Mouse (Mus musculus): ENCODE measurements around the gene Trim26. TPM values are rescaled to one million over a fixed set of nuclear protein-coding genes. Genes with fewer than 3 reads are reported as not detected.
A peak's percentile ranks its signal among the peaks of the same experiment; 100 is the strongest.

Gene Trim26
- total RNA-seq, 2 experiments from 2014 or later = 30.1 to 30.3 TPM

GRCm38 (mm10) chr17:36892362-36892761, 55.4 kb downstream of the Trim26 start:
- intact Hi-C loops (cut with DNase I) = loop anchor here (5.0 kb wide), 1 partner anchor 310 kb away; the partner anchor contains the start of gene Olfr94
- DNase-seq (ENCODE audit: extremely low spot score in 1 of 2, low spot score in 2 of 2) = peak; percentile 20 to 36

GRCm38 (mm10) chr17:36893387-36893786, 56.5 kb downstream of the Trim26 start:
- intact Hi-C loops (cut with DNase I) = loop anchor here (5.0 kb wide), 1 partner anchor 309 kb away; the partner anchor contains the start of gene Olfr94
- no peak for DNase-seq (ENCODE audit: extremely low spot score in 1 of 2, low spot score in 2 of 2)

- peak in 1 of 2 experiments; percentile 36 for DNase-seq (ENCODE audit: extremely low spot score in 1 of 2, low spot score in 2 of 2)
- intact Hi-C loops (cut with DNase I) = no loop called here
Measured at GRCm38 (mm10) chr17:36896583-36896982, 59.6 kb downstream of the Trim26 start.

- no peak for DNase-seq (ENCODE audit: extremely low spot score in 1 of 2, low spot score in 2 of 2)
- intact Hi-C loops (cut with DNase I) = no loop called here
Measured at GRCm38 (mm10) chr17:36897065-36897464, 60.1 kb downstream of the Trim26 start.

- intact Hi-C loops (cut with DNase I) = no loop called here
- DNase-seq (ENCODE audit: extremely low spot score in 1 of 2, low spot score in 2 of 2) = no peak
Measured at GRCm38 (mm10) chr17:36897552-36898205, 60.7 kb downstream of the Trim26 start, which contains the start of gene Trim31. Trim31 (plus strand) TSS chr17:36898118.

GRCm38 (mm10) chr17:36899376-36899775, 62.4 kb downstream of the Trim26 start:
- intact Hi-C loops (cut with DNase I) = no loop called here
- DNase-seq (ENCODE audit: extremely low spot score in 1 of 2, low spot score in 2 of 2) = no peak

GRCm38 (mm10) chr17:36900001-36900400, 63.1 kb downstream of the Trim26 start:
- intact Hi-C loops (cut with DNase I) = no loop called here
- DNase-seq (ENCODE audit: extremely low spot score in 1 of 2, low spot score in 2 of 2) = no peak

- DNase-seq (ENCODE audit: extremely low spot score in 1 of 2, low spot score in 2 of 2) = no peak
- intact Hi-C loops (cut with DNase I) = no loop called here
Measured at GRCm38 (mm10) chr17:36900691-36901090, 63.8 kb downstream of the Trim26 start.

- intact Hi-C loops (cut with DNase I) = no loop called here
Measured at GRCm38 (mm10) chr17:36903651-36904050, 66.7 kb downstream of the Trim26 start.

GRCm38 (mm10) chr17:36908235-36908634, 71.3 kb downstream of the Trim26 start:
- DNase-seq (ENCODE audit: extremely low spot score in 1 of 2, low spot score in 2 of 2) = no peak
- intact Hi-C loops (cut with DNase I) = no loop called here

More at GRCm38 (mm10) chr17:36903651-36904050, 66.7 kb downstream of the Trim26 start:
- DNase-seq (ENCODE audit: extremely low spot score in 1 of 2, low spot score in 2 of 2) = no peak

Other genes starting within 250 kb of the Trim26 start
- not detected for gene H2-M9, start 194.5 kb upstream of the Trim26 start, total RNA-seq (2021)
- not detected for gene H2-M1, start 164.9 kb upstream of the Trim26 start, total RNA-seq (2021)
- not detected for gene H2-M10.5, start 64.2 kb upstream of the Trim26 start, total RNA-seq (2021)
- not detected for gene H2-M10.6, start 25.0 kb upstream of the Trim26 start, total RNA-seq (2021)
- gene Trim15, start 30.1 kb downstream of the Trim26 start, total RNA-seq (2021) = not detected
- under 1 TPM in 1 of 2 experiments, not detected in 1; 0.19 TPM for gene Trim10, start 32.4 kb downstream of the Trim26 start, total RNA-seq (2021)
- not detected for gene Trim40, start 53.0 kb downstream of the Trim26 start, total RNA-seq (2021)
- not detected for gene Trim31, start 61.0 kb downstream of the Trim26 start, total RNA-seq (2021)
- 1 to 10 TPM; 1.3 to 2.6 TPM for gene Rnf39, start 105.8 kb downstream of the Trim26 start, total RNA-seq (2021)
- 10 to 100 TPM; 89.7 to 90.6 TPM for gene Ppp1r11, start 114.6 kb downstream of the Trim26 start, total RNA-seq (2021)
- gene Znrd1, start 121.4 kb downstream of the Trim26 start, total RNA-seq (2021) = 10 to 100 TPM; 25.3 to 27.8 TPM
- gene Znrd1as, start 121.5 kb downstream of the Trim26 start, total RNA-seq (2021) = 1 to 10 TPM; 2.8 to 3.5 TPM
- under 1 TPM in 1 of 2 experiments, not detected in 1; 0.87 TPM for gene 2410137M14Rik, start 144.1 kb downstream of the Trim26 start, total RNA-seq (2021)
- 1 to 10 TPM; 3.6 to 3.9 TPM for gene H2-M5, start 152.4 kb downstream of the Trim26 start, total RNA-seq (2021)
- gene Zfp57, start 164.0 kb downstream of the Trim26 start, total RNA-seq (2021) = 10 to 100 TPM; 68.8 to 72.1 TPM
- 10 to 100 TPM in 1 of 2 experiments, 1 to 10 TPM in 1; 3.7 to 11.2 TPM for gene Mog, start 186.3 kb downstream of the Trim26 start, total RNA-seq (2021)
- gene Gabbr1, start 208.8 kb downstream of the Trim26 start, total RNA-seq (2021) = 100 to 1,000 TPM; 579 to 604 TPM

Measured in left cerebral cortex, postnatal 10 days (tissue).